Mouse (Mus musculus): ENCODE measurements around the gene Btbd11. TPM values are rescaled to one million over a fixed set of nuclear protein-coding genes. Genes with fewer than 3 reads are reported as not detected.
A peak's percentile ranks its signal among the peaks of the same experiment; 100 is the strongest.

Btbd11 gene
- polyA plus RNA-seq, 3 experiments from 2014 or later = 6.2 to 6.9 (median 6.6) TPM

GRCm38 (mm10) chr10:85598603-85599542, 212.3 kb downstream of the Btbd11 start:
- ATAC-seq = no peak

- ATAC-seq = no peak
These were observed 215.9 kb downstream of the Btbd11 start for GRCm38 (mm10) chr10:85602546-85602945.

GRCm38 (mm10) chr10:85604556-85604955, 217.9 kb downstream of the Btbd11 start:
- ATAC-seq = no peak

- no peak for ATAC-seq
These were observed 222.1 kb downstream of the Btbd11 start for GRCm38 (mm10) chr10:85608550-85609278.

GRCm38 (mm10) chr10:85617080-85617479, 230.5 kb downstream of the Btbd11 start:
- no peak for ATAC-seq

GRCm38 (mm10) chr10:85617501-85618417, 231.1 kb downstream of the Btbd11 start:
- no peak for ATAC-seq

GRCm38 (mm10) chr10:85621067-85621466, 234.5 kb downstream of the Btbd11 start:
- ATAC-seq = no peak

- peak; percentile 61 for ATAC-seq
These were observed 238.0 kb downstream of the Btbd11 start for GRCm38 (mm10) chr10:85624504-85625169.

- no peak for ATAC-seq
These were observed 238.6 kb downstream of the Btbd11 start for GRCm38 (mm10) chr10:85625170-85625686.

- no peak for ATAC-seq
These were observed 245.4 kb downstream of the Btbd11 start for GRCm38 (mm10) chr10:85632030-85632429.

- no peak for ATAC-seq
These were observed 247.0 kb downstream of the Btbd11 start for GRCm38 (mm10) chr10:85633577-85633976.

GRCm38 (mm10) chr10:85637580-85637979, 251.0 kb downstream of the Btbd11 start:
- no peak for ATAC-seq

- ATAC-seq = no peak
These were observed 251.5 kb downstream of the Btbd11 start for GRCm38 (mm10) chr10:85638141-85638540.

GRCm38 (mm10) chr10:85639581-85639980, 253.0 kb downstream of the Btbd11 start:
- no peak for ATAC-seq

- no peak for ATAC-seq
These were observed 253.8 kb downstream of the Btbd11 start for GRCm38 (mm10) chr10:85640408-85640807.

- ATAC-seq = no peak
These were observed 258.7 kb downstream of the Btbd11 start for GRCm38 (mm10) chr10:85645346-85645745.

- ATAC-seq = no peak
These were observed 265.1 kb downstream of the Btbd11 start for GRCm38 (mm10) chr10:85651706-85652105.

GRCm38 (mm10) chr10:85655881-85656280, 269.3 kb downstream of the Btbd11 start:
- no peak for ATAC-seq

GRCm38 (mm10) chr10:85657886-85658285, 271.3 kb downstream of the Btbd11 start:
- no peak for ATAC-seq

- ATAC-seq = no peak
These were observed 286.9 kb downstream of the Btbd11 start for GRCm38 (mm10) chr10:85673512-85673921.

GRCm38 (mm10) chr10:85678635-85679034, 292.0 kb downstream of the Btbd11 start:
- ATAC-seq = no peak

GRCm38 (mm10) chr10:85682446-85682845, 295.8 kb downstream of the Btbd11 start:
- ATAC-seq = no peak
